Mouse (Mus musculus) subcutaneous adipose tissue, adult 2 months (tissue): Measurements from ENCODE around the gene Ints5. TPM values are rescaled to one million over a fixed set of nuclear protein-coding genes. Genes with fewer than 3 reads are reported as not detected.

Experiments
- polyA plus RNA-seq: library from polyadenylated mRNA; depleted of rRNA; stranded (reverse); fragments of >200 nt; gene quantifications from 2 replicates; pipeline ENCODE4 v1.2.3, GENCODE M21; 2012; ENCODE audit warnings: low replicate concordance; rRNA removed

Ints5 gene
- 19.2 and 38.4 TPM in 2 replicates for polyA plus RNA-seq

DNA sequence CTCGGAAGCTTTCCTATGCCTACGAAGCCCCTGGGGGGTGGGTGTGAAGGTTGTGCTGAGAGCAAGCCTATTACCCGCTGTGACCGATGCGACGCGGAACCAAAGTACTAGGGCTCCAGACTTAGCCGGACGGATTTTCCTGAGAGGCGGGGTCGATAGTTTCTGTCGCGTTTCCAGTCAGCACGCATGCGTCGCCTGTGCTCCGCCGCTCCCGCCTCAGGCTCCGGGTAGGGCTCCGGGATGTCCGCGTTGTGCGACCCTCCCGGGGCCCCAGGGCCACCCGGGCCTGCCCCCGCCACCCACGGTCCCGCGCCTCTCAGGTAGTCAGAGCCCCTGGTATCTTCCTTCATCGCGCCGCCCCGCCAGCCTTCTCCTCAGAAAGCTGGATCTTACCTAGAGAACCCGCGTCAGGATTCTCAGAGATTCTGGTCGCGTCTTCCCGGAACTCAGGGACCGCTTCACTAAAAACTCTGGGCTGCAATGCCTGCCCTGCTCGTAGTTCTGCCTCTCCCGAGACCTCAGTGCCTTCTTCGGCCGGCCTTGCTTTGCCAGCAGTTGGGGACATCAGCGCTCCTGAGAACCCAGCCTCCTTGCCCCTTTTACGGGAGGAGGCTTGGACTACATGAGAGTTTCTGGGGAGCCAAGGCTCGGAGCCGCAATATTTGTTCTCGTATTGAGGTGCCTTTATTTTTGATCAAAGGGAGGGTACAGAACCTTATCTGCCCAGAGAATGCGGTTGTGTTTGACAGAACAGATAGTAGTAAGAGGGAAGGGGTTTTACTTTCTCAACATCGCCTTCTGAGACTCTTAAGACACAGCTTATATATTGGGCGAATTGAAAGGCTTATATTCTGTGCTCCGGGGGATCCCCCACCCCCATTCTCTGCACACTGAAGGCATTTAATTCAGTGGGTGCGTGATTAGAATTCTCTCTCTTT is at the start of gene Ints5:
Gene Ints5 (plus strand): TSS at position 177 of the 938 bp plus-strand sequence.

DNA sequence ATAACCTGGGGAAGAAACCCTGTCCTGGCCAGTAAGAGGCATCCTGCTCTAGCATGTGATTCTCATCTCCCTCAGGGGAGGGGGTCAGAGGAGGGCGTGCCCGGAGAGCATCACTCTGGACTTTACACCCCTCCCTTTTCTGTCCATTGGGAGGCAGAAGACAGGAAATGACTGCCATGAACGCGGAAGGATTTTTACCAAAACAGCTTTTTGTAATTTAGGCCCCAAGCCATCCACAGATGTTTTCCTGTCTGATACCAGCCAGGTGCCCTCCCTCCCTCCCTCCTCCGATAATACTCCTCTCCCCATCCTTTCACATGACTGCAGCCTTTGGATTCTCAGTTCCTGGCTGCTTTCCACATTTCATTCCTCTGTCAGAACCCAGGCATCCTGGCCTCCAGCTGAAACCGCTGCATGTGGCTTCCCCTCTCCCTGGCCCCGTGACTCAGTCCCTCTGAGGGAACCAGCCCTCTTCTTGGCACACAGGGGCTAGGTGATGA is 42.4 kb upstream of the Ints5 start, which contains the start of gene Lrrn4cl:
Gene Lrrn4cl (plus strand): TSS at position 367 of the 500 bp plus-strand sequence.

GRCm38 (mm10) chr19:8871267-8872186 is 21.3 kb upstream of the Ints5 start, which contains the start of gene Ubxn1:
TSS of gene Ubxn1 (plus strand) at chr19:8871496.

GRCm38 (mm10) chr19:8880311-8881033 is 12.3 kb upstream of the Ints5 start, which contains the start of gene Uqcc3:
TSS of gene Uqcc3 (minus strand) at chr19:8880923.

GRCm38 (mm10) chr19:8883616-8884015 is 9.2 kb upstream of the Ints5 start, which contains the start of the genes Lbhd1 and Gm49403:
TSS of gene Lbhd1 (plus strand) at chr19:8883732.
TSS of gene Gm49403 (plus strand) at chr19:8883930.

DNA sequence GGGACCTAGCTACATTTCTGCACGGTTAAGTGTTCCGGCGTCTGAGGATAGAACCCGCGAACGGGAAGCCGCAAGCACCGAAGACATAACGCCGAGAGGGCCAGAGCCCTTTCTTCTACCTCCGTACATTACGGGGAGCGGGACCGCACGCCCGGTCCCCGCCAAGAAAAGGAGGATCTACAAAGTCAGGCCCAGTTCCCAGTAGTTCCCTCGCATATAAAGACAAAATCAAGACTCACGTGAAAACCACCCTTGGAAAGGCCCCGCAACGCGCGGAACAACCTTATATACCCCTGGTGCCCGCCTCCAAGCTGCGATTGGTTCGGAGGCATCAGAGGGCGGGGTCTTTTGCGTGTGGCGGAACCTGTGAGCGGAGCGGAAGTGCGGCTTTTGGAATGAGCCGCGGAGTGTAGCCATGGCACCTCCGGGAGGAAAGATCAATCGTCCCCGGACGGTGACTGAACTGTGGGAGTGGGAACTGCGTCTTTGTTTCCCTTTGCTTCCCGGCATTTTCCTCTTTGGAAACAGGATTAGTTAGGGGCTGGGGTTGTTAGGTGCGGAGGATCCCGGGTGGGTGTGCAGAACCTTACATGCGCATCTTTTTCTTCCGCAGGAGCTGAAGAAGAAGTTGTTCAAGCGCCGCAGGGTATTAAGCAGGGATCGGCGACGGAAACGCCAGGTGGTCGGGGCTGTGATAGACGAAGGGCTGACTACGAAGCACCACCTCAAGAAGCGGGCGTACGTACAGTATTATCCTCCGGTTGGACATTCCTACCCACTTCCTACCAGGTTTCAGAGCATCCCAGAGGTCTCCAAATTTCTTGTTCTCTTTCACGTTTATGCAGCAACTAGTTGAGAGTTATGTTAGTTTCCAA is 4.1 kb upstream of the Ints5 start, which contains the start of the genes 1810009A15Rik and Gm49416:
Gene 1810009A15Rik (plus strand): TSS at position 343 of the 875 bp plus-strand sequence.
Gene Gm49416 (plus strand): TSS at position 416 of the 875 bp plus-strand sequence.

GRCm38 (mm10) chr19:8897865-8898495 is 5.2 kb downstream of the Ints5 start, which contains the start of gene Ganab:
TSS of gene Ganab (plus strand) at chr19:8898071.

GRCm38 (mm10) chr19:8920073-8920736 is 27.4 kb downstream of the Ints5 start, which contains the start of gene B3gat3:
TSS of gene B3gat3 (plus strand) at chr19:8920374.

DNA sequence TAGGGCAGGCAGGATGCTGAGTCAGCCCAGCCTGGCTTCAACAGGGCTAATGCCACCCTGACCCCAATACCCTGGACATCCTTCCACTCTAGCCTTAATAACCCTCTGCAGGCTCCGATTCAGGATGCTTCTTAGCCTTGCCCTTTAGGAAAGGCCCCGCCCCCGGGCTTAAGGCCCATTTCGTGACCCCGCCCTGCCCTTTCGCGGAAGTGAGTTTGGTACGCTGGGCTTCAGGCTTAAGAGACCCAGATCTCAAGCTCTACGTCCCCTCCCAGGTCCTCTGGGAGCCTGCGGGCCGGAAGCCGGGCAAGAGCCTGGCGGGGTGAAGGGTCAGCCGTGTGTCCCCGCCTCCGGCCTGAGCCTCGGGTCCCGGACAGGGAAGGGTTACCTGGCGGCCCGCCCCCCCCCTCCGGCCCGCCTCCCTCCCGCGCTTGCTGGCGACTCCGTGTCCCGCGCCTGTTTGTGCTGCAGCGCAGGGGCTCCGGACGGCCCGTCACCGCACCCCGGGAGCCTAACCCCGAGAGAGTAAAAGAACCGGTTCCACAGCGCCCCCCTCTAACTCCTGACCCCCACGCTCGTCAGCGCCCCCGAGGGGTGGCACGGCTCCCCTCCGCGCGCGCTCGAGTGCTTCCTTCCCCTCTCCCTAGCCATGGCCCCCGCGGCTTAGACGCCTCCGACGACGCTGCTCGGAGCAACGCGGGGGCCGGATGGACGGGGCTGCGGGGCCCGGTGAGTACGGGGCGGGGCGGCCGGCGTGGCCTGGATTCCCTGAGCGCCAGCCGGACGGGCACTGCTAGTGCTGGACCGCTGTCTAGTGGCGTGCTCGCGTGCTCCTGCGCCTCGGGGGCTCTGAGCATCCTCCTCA is 36.7 kb downstream of the Ints5 start, which contains the start of the genes Rom1 and Eml3:
Gene Rom1 (minus strand): TSS at position 133 of the 865 bp plus-strand sequence.
Gene Eml3 (plus strand): TSS at position 329 of the 865 bp plus-strand sequence.

GRCm38 (mm10) chr19:8941515-8942217 is 48.9 kb downstream of the Ints5 start, which contains the start of gene Mta2:
TSS of gene Mta2 (plus strand) at chr19:8941875.

Other genes starting within 250 kb of the Ints5 start
- 0.15 TPM in 1 of 2 replicates, not detected in the other for gene Chrm1, start 229.2 kb upstream of the Ints5 start, polyA plus RNA-seq
- gene Slc3a2, start 169.6 kb upstream of the Ints5 start, polyA plus RNA-seq, result 230 and 245 TPM in 2 replicates
- gene Wdr74, start 157.2 kb upstream of the Ints5 start, polyA plus RNA-seq, result 29.9 and 51.4 TPM in 2 replicates
- gene 1700092M07Rik, start 152.3 kb upstream of the Ints5 start, polyA plus RNA-seq, result not detected in 2 replicates
- 89.0 and 134 TPM in 2 replicates for gene Stx5a, start 151.6 kb upstream of the Ints5 start, polyA plus RNA-seq
- 93.8 and 152 TPM in 2 replicates for gene Nxf1, start 135.9 kb upstream of the Ints5 start, polyA plus RNA-seq
- gene Tmem223, start 122.0 kb upstream of the Ints5 start, polyA plus RNA-seq, result 255 and 279 TPM in 2 replicates
- 92.4 and 101 TPM in 2 replicates for gene Tmem179b, start 118.5 kb upstream of the Ints5 start, polyA plus RNA-seq
- gene Taf6l, start 106.6 kb upstream of the Ints5 start, polyA plus RNA-seq, result 15.5 and 19.6 TPM in 2 replicates
- 72.1 and 72.3 TPM in 2 replicates for gene Polr2g, start 94.4 kb upstream of the Ints5 start, polyA plus RNA-seq
- gene Zbtb3, start 90.5 kb upstream of the Ints5 start, polyA plus RNA-seq, result 2.1 and 3.7 TPM in 2 replicates
- 19.7 and 28.1 TPM in 2 replicates for gene Ttc9c, start 73.7 kb upstream of the Ints5 start, polyA plus RNA-seq
- gene Hnrnpul2, start 73.0 kb upstream of the Ints5 start, polyA plus RNA-seq, result 13.8 and 28.4 TPM in 2 replicates
- gene AC129217.1, start 63.2 kb upstream of the Ints5 start, polyA plus RNA-seq, result 1.4 TPM in 1 of 2 replicates, not detected in the other
- 401 and 771 TPM in 2 replicates for gene Bscl2, start 55.5 kb upstream of the Ints5 start, polyA plus RNA-seq
- gene Gng3, start 53.8 kb upstream of the Ints5 start, polyA plus RNA-seq, result 0.45 and 1.2 TPM in 2 replicates
- 14.5 and 30.5 TPM in 2 replicates for gene Lrrn4cl, start 42.2 kb upstream of the Ints5 start, polyA plus RNA-seq
- gene Ubxn1, start 21.5 kb upstream of the Ints5 start, polyA plus RNA-seq, result 98.3 and 108 TPM in 2 replicates
- 37.3 and 43.9 TPM in 2 replicates for gene Uqcc3, start 12.1 kb upstream of the Ints5 start, polyA plus RNA-seq
- 2.7 and 4.3 TPM in 2 replicates for gene Lbhd1, start 9.3 kb upstream of the Ints5 start, polyA plus RNA-seq
- not detected in 2 replicates for gene Gm49403, start 9.1 kb upstream of the Ints5 start, polyA plus RNA-seq
- 25.8 and 26.2 TPM in 2 replicates for gene 1810009A15Rik, start 4.2 kb upstream of the Ints5 start, polyA plus RNA-seq
- 0.34 TPM in 1 of 2 replicates, not detected in the other for gene Gm49416, start 4.1 kb upstream of the Ints5 start, polyA plus RNA-seq
- 101 and 184 TPM in 2 replicates for gene Ganab, start 5.1 kb downstream of the Ints5 start, polyA plus RNA-seq
- gene B3gat3, start 27.4 kb downstream of the Ints5 start, polyA plus RNA-seq, result 78.6 and 99.5 TPM in 2 replicates
- gene Rom1, start 36.4 kb downstream of the Ints5 start, polyA plus RNA-seq, result 13.6 and 15.0 TPM in 2 replicates
- 53.7 and 84.8 TPM in 2 replicates for gene Eml3, start 36.5 kb downstream of the Ints5 start, polyA plus RNA-seq
- 20.1 and 44.4 TPM in 2 replicates for gene Mta2, start 48.9 kb downstream of the Ints5 start, polyA plus RNA-seq
- gene Tut1, start 60.8 kb downstream of the Ints5 start, polyA plus RNA-seq, result 15.9 and 30.2 TPM in 2 replicates
- 255 and 492 TPM in 2 replicates for gene Eef1g, start 74.0 kb downstream of the Ints5 start, polyA plus RNA-seq
- 56.5 and 94.9 TPM in 2 replicates for gene Ahnak, start 96.3 kb downstream of the Ints5 start, polyA plus RNA-seq
- gene Scgb1a1, start 195.0 kb downstream of the Ints5 start, polyA plus RNA-seq, result 0.49 and 24.9 TPM in 2 replicates
- 3.2 and 6.8 TPM in 2 replicates for gene Asrgl1, start 242.6 kb downstream of the Ints5 start, polyA plus RNA-seq